Mouse (Mus musculus): ENCODE data around the gene Kctd2.
"Not testable (repeated sequence)": the region's sequence is repeated elsewhere in the genome, so short reads cannot be mapped to it uniquely, and the experiment has no call there.

Gene Kctd2

GRCm38 (mm10) chr11:115439906-115440595, 20.1 kb downstream of the Kctd2 start, which contains the start of gene Trim80:
Gene Trim80 (plus strand): TSS chr11:115440545.
- peak; percentile 34 for DNase-seq (ENCODE audit: low read depth)

GRCm38 (mm10) chr11:115441417-115441816, 21.5 kb downstream of the Kctd2 start:
- DNase-seq (ENCODE audit: low read depth), result no peak

GRCm38 (mm10) chr11:115446906-115447305, 27.0 kb downstream of the Kctd2 start:
- no peak for DNase-seq (ENCODE audit: low read depth)

GRCm38 (mm10) chr11:115447321-115447885, 27.5 kb downstream of the Kctd2 start:
- DNase-seq (ENCODE audit: low read depth), result no peak

GRCm38 (mm10) chr11:115448075-115448474, 28.1 kb downstream of the Kctd2 start:
- DNase-seq (ENCODE audit: low read depth), result no peak

GRCm38 (mm10) chr11:115448998-115449397, 29.1 kb downstream of the Kctd2 start:
- DNase-seq (ENCODE audit: low read depth), result no peak

GRCm38 (mm10) chr11:115450176-115450575, 30.2 kb downstream of the Kctd2 start:
- no peak for DNase-seq (ENCODE audit: low read depth)

GRCm38 (mm10) chr11:115451781-115452241, 31.9 kb downstream of the Kctd2 start:
- DNase-seq (ENCODE audit: low read depth), result no peak

- no peak for DNase-seq (ENCODE audit: low read depth)
Measured at GRCm38 (mm10) chr11:115452281-115452860, 32.4 kb downstream of the Kctd2 start.

GRCm38 (mm10) chr11:115453306-115453705, 33.4 kb downstream of the Kctd2 start:
- DNase-seq (ENCODE audit: low read depth), result no peak

GRCm38 (mm10) chr11:115454822-115455221, 34.9 kb downstream of the Kctd2 start:
- not testable (repeated sequence) for DNase-seq (ENCODE audit: low read depth)

GRCm38 (mm10) chr11:115455619-115456018, 35.7 kb downstream of the Kctd2 start:
- no peak for DNase-seq (ENCODE audit: low read depth)

GRCm38 (mm10) chr11:115456182-115456581, 36.3 kb downstream of the Kctd2 start:
- no peak for DNase-seq (ENCODE audit: low read depth)

- DNase-seq (ENCODE audit: low read depth), result no peak
Measured at GRCm38 (mm10) chr11:115457405-115457804, 37.5 kb downstream of the Kctd2 start.

GRCm38 (mm10) chr11:115460976-115461375, 41.0 kb downstream of the Kctd2 start:
- no peak for DNase-seq (ENCODE audit: low read depth)

- no peak for DNase-seq (ENCODE audit: low read depth)
Measured at GRCm38 (mm10) chr11:115461846-115462242, 41.9 kb downstream of the Kctd2 start.

- no peak for DNase-seq (ENCODE audit: low read depth)
Measured at GRCm38 (mm10) chr11:115462243-115462891, 42.4 kb downstream of the Kctd2 start, which contains the start of gene Slc16a5. Gene Slc16a5 (plus strand): TSS chr11:115462474.

GRCm38 (mm10) chr11:115463397-115463796, 43.5 kb downstream of the Kctd2 start:
- no peak for DNase-seq (ENCODE audit: low read depth)

GRCm38 (mm10) chr11:115464851-115465250, 44.9 kb downstream of the Kctd2 start:
- DNase-seq (ENCODE audit: low read depth), result no peak

GRCm38 (mm10) chr11:115467217-115467618, 47.3 kb downstream of the Kctd2 start:
- peak; percentile 51 for DNase-seq (ENCODE audit: low read depth)

GRCm38 (mm10) chr11:115472183-115472582, 52.3 kb downstream of the Kctd2 start:
- DNase-seq (ENCODE audit: low read depth), result no peak

GRCm38 (mm10) chr11:115473626-115474275, 53.8 kb downstream of the Kctd2 start:
- peak; percentile 99 for DNase-seq (ENCODE audit: low read depth)

All from NIH3T3 (cell line).